Mouse (Mus musculus) kidney, adult 11 months (tissue): ENCODE results near the gene Donson.

ENCODE experiments used
- DNase-seq: peaks from one replicate; pipeline ENCODE4 v3.0.0; 2022

Donson gene

DNA sequence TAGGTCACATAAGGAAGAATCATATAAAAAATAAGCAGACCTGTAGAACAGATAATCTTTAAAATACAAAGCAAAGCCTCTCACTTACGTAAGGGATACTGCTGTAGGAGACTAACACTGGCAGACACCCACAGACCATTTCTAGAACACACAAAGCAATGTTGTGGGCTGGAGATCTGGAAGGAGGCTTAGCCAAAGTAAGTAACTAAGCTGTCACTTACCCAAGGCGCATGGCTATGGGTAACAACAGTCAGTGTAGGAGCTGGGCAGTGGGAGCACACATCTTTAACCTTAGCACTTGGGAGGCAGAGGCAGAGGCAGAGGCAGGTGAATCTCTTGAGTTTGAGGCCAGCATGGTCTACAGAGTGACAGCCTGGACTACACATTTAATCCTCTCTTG is 48.9 kb downstream of the Donson start:
- no peak for DNase-seq

DNA sequence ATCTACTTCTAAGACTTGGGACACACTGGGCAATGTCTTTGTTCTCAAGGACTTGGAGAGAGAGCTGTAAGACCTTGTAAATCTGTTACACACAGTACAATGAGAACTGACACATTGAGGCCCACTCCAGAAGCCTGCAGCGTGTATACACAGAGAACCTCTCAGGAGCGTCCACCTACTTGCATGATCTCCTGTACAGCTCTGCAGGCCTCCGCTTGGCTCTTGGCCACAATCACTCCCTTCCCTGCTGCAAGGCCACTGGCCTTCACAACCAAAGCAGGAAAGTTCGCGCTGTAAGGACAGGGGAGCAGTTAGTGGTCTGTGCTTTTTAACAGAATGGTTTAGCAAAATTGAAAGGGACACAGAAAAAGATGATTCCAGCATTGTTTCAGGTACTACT is 49.4 kb downstream of the Donson start:
- DNase-seq = no peak

DNA sequence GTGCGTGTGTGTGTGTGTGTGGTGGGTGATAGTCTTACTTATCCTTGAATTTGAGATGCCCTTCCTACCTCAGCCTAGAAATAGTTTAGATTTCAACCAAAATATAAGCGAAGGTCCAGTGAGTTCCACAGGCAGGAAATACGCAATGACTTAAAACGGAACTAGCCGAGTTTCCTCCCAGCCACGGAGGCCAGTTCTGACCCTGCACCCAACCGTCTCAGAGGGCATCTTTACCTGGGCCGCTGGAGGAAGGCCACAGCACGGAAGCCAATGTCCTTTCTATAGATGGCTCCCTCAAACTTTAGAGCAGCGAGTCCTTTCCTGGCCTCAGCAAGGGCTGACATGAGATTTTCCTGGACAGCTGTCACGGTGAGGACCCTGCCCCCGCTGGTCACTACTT is 54.9 kb downstream of the Donson start:
- no peak for DNase-seq

DNA sequence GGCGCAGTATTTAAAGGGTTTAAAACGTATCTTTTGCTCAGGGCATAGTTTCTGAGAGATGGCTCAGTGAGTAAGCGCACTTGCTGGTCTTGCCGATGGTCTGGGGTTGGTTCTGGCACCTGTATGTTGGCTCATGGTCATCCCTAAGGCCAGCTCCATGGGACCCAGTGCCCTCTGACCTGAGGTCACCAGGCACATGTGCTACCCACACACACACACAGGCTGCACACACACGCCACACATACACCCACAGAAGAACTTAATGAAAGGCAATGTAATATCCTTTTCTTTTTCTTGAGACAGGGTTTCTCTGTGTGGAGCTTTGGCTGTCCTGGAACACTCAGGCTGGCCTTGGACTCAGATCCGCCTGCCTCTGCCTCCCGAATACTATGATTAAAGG is 55.6 kb downstream of the Donson start:
- DNase-seq = no peak

DNA sequence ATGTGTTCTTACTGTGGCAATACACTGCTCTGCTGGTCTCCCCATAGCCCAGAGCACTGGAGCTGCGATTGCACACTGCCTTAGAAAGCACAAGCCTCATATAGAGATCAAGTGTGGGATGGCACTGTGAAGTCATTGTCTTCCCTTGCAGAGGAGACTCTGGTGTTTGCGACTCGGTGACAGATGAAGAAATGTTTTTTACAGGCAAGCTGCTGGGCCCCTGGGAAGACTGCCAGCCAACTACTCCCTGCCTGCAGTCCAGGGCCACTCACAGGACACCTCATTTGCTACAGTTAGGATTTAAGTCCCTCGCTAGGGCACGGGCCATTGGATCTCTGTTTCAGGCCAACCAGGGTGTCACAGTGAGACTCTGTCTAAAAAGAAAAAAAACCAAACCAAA is 56.1 kb downstream of the Donson start:
- no peak for DNase-seq

DNA sequence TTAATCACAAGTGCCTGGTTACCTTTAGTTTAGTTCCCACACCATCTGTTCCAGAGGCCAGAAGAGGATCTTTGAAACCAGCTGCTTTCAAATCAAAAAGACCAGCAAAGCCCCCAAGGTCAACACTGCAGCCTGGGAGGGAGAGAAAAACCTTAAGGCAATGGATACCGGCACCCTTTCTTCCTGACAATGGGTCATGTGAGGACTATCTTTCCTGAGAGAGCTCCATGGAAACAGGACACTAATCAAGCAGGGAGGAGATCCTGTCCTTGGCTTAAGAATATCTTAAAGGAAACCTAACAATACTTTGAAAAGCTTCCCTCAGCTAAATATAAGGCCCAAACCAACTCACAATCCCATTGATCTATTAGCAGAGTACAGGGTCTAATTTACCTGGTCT is 58.0 kb downstream of the Donson start:
- DNase-seq = no peak

DNA sequence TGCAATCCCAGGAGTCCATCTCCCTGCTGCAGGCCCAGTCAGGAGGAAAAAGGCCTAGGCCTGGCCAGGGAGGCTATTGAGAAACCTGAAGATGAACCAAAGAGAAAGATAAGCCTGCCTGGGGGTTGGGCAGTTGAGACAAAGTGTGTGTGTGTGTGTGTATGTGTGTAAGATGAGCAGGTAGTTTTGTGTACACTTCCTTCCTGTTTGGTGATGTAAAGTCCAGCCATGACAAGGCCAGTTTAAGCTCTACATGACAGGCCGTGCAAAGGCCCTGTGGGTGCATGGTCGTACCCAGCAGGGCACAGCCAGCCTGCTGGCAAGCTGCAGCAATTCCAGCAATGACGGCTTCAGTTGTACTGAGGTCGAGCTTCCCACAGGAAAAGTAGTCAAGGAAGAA is 58.8 kb downstream of the Donson start:
- no peak for DNase-seq

DNA sequence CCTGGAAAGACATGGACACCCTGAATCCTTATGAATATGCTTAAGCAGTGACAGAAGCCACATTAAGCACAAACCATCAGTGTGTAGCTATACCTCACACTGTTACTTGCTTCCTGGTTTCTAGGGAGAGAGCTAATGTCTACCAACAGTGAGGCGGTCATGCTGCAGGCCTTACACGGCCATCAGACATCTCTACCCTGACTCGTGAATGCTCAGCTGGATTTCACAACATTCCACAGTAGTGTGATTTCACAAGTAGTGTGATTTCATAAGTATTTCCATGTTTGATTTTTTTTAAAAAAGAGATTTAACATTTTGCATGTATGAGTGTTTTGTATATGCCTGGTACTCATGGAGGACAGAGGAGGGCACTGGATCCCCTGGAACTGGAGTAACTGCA is 59.9 kb downstream of the Donson start:
- DNase-seq = no peak

DNA sequence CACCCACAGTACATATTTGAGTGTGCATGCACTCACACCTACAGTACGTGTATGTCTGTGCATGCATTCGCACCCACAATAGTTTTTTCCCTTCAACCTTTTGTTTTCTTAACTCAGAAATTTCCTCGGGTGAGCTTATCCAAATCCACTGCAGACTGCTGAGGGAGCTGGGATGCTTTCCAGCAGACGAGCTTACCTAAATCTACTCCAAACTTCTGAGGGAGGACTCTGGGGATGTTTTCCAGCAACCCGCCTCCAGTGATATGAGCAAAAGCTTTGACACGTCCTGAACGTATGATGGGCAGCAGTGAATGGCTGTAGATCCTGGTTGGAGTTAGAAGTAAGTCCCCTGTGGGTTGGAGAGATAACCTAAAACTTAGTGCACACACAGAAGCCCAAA is 60.7 kb downstream of the Donson start:
- no peak for DNase-seq
